Mouse (Mus musculus): ENCODE results near the gene Gm26938.

The Gm26938 gene

DNA sequence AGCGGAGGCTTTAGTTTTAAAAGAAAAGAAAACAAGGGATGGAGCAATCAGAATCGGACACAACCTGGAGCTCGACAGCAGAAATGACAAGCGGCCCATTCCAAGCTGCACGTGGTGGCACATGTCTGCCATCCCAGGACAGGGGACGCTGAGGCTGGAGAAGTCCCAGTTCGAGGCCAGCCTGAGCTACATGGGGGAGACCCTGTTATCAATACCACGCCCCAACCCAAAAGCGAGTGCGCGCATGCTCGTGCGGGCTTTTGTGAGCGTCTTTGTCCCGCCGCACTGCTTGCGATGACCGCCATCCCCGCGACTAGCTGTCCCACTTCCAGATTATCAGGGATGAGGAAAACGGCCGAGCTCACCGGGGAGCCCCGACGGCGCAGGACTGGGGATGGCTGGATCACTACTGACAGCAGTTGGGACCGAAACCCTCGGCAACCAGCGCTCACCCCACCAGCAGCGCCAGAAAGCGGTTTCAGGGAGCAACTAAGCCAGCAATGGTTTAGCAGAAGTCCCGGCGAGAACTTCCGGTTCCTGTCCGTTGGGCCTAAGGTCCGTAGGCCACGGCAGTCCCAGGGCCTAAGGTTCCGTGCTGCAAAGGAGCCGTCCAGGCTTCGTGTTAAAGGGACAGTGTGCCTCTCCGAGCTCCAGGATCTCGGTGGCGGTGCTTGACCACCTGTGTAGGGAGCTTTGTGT is at the start of gene Gm26938, which contains the start of gene Psmg3:
Gm26938 (minus strand) TSS at position 51 of the 699 bp plus-strand sequence.
Psmg3 (minus strand) TSS at position 529 of the 699 bp plus-strand sequence.
- peak; percentile 82 to 91 for DNase-seq

DNA sequence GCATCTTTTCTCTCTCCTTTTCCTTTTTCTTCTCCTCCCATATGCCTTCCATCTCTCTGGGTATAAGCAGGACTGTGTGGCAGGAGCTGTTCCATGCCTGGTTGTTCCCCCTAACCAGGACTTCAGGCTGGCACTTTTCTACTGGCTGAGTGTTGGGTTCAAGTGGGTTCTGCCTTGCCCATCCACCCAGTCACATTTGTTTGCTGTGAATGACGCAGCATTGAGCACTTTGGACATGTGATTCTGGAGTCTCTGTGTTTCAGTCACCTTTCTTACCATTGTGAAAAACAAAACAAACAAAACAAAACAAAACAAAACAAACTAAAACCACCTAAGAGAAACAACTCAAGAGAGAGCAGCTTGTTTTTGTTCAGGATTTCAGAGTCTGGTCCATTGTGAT is 45.3 kb upstream of the Gm26938 start:
- DNase-seq, result no peak

DNA sequence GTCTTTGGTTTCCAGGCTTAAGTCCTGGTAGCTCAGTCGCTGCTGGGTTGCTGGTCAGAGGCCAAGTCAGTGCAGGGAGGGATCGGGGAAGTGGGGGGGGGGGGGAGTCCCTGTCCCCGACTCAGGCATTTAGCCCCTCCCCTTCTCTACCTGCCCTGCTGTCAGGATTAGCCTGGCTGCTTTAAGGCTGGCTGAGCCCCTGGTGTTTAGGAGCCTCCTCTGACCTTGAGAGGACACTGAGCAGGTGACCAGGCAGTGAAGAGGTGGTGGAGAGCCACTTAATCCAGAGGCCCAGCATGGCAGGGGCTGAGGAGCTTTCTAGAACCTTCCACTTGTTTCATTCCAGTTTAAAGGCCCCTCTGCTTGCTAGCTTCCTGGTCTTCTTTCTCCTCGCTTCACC is 44.7 kb upstream of the Gm26938 start:
- DNase-seq, result peak in 1 of 2 experiments; percentile 51

DNA sequence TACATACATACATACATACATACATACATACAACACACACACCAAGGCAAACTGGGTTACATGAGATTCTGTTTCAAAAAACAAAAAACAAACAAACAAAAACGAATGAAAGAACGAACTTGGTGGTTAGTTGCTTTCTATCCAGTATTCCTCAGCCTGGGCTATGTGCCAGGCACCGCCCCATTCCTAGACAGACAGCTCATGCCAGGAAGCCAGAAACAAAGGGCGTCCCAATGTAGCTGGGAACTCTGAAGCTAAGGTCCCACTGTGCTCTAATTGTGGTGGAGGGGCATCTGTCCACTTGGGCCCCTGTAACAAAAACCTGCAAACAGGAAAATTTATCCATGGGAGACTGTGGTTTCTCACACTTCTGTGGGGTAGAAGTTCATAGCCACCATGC is 36.6 kb upstream of the Gm26938 start:
- peak; percentile 47 to 69 for DNase-seq

DNA sequence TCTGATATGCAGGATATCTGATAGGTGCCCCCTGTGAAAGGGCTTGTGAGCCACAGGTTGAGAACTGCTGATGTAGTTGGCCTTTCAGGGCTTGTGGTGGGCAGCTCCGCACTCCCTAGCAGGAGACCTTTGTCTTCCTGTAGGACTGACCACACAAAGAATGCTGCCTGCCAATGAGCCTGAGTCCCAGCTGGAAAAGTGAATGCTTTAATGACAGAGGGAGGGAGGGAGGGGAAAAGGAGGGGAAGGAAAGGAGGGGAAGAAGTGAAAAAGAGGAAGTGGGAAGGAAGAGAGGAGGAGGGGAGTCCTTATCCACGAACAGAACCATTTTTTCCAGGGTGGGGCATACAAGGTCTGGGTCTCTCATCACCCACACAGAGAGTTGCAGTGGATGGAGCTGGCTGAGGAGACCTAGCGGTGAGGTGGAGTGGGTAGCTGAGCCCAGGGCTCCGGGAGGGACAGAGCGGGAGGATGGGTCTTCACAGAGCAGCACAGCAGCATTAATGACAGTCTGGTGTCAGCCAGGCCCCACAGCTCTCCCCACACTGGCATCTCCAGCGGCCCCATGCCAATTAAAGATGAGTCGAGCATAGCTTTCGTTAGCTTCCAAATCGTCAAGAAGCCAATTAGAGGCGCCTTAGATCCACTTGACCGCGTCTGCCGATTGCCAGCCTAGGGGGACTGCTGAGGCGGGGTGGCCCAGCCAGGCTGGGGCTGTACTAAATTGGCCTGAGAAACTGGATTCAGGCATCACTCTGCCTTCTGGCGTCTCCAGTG is 34.3 kb upstream of the Gm26938 start:
- DNase-seq, result no peak

DNA sequence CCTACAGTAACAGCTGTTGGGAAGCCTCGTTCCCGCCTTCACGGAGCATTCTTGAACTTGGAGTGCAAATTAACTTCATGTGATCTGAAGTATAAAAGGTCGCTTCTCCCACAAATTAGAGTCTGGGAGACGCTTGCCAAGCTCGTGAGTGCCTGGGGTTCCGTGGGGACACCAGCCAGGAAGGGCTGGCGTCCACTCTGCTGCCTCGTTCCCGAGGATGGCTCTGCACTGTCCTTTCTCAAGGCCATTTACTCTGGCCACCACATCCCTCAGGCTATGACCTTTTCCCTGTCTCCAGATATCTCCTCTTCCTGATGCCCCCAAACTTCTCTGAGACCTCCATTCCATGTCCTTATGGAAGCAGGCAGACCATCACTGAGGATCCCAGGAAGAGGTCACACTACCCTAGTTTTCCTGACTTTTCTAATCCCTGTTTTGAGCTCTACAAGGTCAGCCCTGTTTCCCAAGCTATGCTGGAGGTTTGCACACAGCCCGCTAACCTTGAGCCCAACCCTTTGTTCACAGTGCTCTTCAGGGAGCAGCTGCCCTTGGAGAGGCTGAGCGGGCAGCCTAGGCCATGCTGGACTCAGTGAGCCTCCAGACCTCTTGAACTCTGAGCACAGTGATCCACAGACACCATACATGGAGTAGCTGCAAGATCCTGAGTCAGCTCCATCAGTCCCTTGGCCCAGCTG is 23.6 kb upstream of the Gm26938 start:
- DNase-seq, result peak; percentile 33 to 46

DNA sequence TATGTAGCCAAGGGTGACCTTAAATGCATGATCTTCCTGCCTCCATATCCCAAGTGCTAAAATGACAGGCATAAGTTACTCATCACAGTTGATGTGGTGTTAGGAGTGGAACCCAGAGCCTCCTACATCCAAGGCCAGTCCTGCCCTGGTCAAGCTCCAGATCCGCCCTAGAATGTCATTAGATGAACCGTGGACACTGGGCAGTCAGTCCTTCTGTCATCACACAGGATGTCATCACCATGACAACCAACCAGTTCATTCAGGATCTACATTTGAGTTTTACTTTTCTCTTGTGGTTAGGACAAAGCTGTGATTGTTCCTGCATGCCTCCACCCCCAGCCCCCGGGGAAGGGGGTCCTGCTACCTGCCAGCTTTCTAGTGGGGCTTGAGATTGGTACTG is 12.9 kb upstream of the Gm26938 start:
- no peak for DNase-seq

DNA sequence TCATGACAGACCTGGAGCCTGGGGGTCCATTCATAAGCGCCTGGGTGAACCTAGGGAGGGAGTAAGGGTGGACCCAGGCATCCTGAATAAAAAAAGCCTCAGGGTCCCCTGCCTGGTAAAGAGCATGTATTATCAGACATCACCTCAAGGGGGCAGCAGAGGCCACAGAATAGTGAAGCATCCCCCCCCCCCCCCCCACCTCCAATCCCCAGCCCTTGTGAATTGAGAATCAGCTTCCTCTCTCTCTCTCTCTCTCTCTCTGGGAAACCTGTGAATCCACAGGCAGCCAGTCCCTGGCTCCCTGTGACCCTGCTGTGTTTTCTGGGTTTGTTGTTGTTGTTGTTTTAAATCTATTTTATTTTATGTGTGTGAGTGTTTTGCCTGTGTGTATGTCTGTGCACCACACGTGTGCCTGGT is 12.3 kb upstream of the Gm26938 start:
- DNase-seq, result peak in 1 of 2 experiments; percentile 52

DNA sequence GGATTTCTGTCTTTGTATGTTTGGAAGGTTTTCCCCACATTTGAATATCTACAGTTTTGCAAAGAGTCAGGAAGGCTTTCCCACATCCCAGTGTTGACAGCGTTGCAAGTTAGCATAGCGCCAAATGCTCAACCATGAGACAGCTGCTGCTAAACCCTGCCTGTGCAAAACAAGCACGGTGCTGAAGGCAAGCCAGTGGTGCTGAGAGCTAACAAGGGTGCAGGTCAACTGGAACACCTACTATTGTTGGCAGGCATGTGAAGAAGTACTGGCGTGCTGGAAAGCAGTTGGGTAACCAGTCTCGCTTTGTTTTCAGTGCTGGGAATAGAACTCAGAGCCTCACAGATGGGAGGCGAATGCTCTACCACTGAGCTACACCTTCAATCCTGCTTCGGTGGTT is 9.5 kb upstream of the Gm26938 start:
- DNase-seq, result no peak

DNA sequence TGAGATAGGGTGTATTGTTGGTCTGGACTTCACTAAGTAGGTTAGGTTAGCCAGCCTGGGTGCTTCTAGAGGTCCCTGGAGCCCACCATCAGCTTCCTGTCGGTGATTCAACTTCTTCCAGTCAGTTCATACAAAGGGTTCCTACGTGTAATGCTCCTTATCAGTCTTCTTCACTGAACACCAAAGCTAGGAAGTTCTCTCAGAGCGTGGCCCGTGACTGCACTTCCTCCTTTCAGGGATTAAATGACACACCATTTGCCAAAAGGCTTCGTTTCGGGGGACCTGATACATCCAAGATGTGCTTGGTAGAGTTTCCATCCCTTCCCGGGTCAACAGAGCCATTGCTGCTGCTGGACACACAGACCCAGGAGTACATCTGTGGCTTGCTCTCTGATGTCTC is 5.9 kb upstream of the Gm26938 start:
- no peak for DNase-seq

DNA sequence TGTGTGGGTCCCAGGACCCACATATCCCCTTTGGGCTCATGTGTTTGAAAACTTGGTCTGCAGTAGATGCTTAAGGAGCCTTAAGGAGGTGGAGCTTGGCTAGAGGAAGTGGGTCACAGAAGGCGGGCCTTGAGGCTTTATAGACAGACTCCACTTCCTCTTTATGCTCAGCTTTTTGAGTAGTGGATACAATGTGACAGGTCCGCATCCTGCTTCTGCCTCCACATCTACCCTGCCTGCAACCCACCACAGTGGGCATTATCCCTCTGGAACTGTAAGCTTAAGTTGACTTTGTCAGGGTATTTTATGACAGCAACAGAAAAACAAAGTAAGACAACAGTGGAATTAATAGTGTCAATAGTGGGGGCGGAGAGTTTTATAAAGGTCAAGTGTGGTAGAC is 4.5 kb upstream of the Gm26938 start:
- DNase-seq, result no peak

DNA sequence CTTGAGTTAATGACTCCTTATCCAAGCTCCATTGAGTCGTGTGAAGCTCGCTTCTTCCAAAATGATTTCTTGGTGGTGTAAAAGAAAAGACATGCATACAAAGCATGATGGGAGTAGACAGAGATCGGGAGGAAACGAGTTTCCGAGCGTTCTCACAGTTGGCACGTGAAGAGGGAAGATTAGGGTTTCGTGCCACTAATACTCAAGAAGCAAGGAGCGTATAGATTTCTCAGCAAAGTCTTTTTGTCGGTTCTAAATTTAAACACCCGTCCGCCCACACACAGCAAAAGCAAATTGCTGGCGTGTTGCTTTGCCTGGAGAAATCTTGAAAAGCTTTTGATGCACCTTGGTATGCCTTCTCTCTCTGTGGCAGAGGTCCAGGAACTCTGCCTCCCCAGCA is 3.2 kb upstream of the Gm26938 start:
- no peak for DNase-seq

DNA sequence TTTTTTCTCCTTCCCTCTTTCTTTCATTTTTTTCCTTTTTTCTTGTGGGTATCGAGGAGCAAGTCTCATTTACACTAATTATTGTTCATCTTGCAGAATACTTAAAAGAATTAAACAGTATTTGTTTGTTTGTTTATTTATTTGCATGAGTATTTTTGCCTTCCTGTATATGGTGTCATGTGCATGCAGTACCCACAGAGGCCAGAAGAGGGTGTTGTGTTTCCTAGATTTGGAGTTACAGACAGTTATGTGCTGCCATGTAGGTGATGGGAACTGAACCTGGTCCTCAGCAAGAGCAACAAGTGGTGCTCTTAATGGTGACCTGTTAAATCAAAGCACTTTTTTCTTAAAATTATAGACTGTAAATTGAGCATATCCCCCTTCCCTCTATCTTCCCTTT is 1.4 kb upstream of the Gm26938 start:
- DNase-seq, result no peak

DNA sequence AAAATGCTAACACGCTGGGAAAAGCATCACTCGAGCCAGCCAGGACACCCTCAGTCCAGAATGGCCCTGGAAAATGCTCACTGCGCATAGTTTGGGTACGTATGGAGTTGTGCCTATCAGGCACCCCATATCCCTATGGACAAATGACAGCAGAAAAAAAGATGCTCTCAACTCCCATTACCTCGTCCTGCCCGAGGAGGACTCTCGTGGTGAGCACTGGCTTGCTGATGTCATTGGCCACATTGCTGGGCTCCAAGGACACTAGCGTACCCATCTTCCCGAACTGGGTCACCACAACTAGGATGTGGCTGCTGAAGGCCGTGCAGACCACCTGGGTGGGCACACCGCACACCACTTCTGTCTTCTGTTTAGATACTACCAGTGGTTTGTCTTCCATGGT is 260 bp downstream of the Gm26938 start:
- DNase-seq, result no peak

DNA sequence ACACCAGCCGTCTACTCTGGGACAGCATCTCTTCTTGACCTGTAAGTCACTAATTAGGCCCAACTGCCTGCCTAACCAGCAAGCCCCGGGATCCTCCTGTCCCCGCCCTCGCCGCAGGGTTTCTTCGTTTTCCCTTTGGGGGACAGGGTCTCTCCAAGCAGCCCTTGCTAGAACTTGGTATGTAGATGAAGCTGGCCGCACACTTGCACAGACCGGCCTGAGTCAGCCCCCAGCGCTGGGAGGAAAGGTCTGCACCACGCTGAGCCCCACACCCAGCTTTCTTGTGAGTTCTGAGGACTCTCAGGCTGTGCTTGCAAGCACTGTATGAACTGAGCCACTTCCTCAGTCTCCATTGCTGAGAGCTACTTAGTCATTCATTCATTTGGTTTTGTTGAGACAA is 1.7 kb downstream of the Gm26938 start:
- DNase-seq, result no peak

DNA sequence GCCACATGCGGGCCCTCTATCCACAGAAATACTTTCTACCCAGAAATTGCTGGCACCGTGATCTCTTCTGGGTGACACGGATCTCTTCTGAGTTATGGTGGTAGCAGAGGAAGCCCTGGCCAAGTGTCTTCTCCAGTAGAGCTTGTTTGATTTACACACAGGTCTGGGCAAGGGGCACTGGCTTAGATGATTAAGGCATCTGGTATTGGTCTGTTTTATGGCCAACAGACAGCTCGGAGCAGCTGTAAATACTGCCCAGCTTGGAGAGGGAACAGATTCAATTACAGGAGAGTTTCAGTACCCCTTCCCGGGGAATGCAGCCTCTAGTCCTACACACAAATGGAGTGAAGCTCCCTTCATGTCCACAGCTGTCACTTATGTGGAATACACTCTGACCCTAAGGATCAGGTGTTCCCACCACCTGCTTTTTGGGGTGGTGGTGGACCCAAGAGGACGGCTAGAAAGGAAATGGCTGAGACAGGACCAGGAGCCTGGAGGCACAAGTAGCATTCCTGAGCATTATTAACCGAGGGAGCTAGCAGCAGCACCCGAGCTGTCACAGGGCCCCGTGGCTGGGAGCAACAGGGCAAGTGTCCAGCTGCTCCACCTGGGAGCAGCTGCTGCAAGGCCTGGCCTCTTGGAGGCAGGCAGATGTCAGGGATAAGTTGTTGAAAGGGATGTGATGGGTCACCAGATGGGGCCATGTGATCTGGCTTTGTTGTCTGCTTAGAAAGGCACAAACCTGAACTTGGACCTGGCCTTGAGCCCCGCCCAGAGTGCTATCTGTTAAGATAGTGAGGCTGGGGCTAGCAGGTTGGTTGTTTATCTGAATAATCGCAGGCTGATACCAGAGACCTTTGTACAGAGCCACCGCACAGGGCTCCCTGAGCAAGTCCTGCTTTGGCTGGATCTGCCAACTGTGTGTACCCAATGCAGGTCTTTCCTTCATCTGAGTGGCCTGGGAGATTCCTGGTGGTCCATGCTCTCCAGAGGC is 4.4 kb downstream of the Gm26938 start:
- no peak for DNase-seq

DNA sequence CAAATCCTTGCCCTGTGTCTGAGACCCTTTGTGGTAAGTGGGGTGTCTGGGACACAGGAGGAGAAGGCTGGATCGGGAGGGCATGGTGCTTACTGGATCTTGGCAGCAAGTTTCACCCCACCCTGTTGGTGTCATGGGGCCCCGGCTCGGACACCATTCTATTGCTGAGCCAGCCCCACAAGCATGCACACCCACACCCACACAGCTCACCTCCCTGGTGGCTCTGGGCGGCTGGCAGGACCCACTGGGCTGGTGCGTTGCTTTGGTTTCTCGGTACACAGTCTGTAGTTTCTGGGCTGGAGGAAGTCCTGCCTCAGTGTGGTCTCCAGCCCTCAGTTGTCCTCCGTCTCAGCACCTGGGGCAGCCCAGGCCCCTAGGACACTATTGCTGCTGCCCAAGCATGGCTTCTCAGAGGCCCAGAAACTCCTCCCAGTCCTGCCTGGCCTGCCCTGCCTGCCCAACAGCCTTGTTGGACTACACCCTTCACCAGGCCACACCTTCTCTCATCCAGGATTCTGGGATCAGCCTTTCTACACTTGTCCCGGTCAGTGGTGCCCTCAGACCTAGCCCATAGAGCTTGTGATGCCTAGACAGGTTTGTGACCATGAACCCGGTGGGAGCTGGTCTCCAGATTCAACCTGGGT is 6.5 kb downstream of the Gm26938 start, which contains the start of gene Tmem184a:
Tmem184a (minus strand) TSS at position 380 of the 644 bp plus-strand sequence.
- DNase-seq, result no peak

DNA sequence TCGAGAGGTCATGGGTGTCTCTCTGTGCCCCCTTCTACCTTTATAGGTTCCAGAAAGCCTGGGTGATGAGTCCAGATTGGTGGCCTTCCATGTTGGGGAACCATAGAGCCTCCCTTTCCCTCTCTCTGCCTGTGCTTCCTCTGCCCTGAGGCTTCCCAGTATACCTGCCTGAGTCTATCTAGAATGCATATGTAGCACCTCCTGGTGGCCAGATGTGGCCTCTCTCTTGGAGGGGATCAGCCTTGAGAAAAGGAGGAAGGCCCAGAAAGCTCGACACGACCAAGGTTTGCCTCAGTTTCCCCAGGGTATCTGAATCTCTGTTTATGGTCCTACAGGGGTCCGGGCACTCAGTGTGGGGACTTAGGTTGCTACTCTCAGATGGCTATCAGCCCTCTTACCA is 7.4 kb downstream of the Gm26938 start:
- peak in 1 of 2 experiments; percentile 68 for DNase-seq

DNA sequence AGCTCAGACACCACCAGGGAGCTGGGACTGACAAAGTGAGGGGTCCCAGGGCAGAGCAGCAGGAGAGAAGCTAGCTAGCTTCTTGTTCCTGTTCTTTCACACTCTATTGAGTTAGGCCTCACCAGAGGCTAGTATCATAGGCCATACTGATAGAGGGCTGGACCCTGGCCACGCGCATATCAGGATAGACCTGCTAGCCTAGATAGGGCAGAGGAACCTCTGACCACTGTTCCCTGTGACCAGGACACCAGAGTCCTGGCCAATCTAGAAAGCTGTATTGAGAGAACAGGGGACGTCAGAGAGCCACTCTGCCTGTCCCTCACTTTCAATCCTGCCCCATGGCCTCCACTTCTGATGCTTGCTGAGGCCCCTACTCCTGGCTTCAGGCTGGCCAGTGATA is 8.2 kb downstream of the Gm26938 start:
- no peak for DNase-seq

DNA sequence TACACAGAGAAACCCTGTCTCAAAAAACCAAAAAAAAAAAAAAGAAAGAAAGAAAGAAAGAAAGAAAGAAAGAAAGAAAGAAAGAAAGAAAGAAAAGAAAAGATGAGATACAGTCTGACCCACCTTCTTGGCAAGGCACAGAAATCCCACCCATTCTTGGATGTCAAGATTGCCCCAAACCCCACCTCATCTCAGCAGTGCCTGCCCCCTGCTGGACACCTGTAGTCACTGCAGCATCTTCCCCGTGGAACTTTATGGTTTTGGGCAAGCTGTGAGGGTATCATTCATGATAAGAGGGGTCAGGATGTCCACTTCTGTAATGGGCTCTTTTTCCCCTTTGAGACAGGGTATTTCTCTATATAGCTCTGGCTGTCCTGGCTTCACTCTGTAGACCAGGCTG is 8.9 kb downstream of the Gm26938 start:
- DNase-seq, result no peak

DNA sequence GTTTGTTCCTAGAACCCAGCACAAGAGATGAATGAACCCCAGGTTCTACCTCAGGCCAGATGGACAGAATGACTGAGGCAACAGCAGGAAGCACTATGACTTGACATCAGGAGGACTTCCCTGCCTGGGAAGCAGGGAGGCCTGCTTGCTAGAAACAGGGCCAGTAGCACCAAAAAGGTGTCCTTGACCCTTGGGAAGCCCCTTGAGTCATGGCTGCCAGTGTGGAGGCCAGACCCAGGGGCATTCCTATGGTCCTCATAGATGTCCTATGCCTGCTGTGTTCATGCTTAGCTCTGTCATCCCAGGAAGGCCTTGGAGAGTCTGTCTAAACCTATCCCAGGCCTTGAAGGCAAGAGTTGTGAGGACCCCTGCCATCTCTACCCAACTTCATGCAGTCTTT is 9.8 kb downstream of the Gm26938 start:
- no peak for DNase-seq

DNA sequence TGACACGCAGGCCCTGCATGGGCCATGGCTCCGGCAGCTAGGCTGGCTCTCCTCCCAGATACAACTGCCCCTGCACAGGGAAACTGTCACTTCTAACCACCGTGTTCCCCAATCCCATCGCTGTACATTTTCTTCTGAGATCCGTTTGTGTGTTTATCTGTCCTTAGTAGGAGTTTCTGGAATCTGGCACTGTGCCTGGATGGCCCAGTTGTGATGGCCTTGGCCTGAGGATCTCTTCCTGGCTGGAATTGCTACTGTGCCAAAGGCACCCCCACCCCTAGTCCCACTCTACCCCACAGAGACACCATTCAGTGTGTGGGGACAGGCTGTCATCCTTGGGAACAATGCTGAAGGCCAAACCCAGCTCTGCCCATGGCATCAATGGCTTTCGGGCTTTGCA is 10.2 kb downstream of the Gm26938 start:
- DNase-seq, result no peak
